Mouse (Mus musculus): Measurements from ENCODE around the gene Pmp22. TPM values are rescaled to one million over a fixed set of nuclear protein-coding genes. Genes with fewer than 3 reads are reported as not detected.

Gene Pmp22
- polyA plus RNA-seq, 1 experiment from 2014 or later = 19.0 TPM

DNA sequence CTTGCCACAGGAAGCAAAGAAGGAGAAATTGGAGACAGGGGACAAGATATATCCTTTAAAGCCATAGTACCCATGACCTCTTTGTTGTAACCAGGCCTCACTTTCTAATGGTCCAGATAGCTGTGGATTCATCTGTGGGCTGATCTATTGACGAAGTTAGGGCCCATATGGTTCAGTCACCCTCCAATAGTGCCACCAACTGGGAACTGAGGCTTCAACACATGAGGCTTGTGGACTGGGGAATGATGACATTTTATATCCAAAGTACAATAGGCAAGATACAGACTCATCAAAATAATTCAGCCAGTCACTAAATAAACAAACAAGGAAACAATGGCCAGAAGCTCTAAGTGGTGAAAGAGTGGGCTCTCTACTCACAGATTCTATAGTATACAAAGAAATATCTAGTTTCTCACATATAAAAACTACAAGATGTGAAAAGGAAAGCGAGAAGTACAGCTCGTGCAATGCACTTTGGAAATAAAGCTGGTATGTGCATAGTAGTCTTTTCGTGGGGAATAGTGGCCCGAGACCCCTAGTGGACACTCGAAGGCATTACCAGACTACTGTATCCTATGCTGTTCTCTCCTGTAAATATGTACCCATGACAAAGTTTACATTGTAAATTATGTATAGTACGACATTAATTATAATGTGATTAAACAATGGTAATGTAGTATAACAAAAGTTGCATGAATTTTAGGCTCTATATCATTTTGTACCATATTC, 36.1 kb downstream of the Pmp22 start:
- H3K27ac ChIP-seq = no peak overlapping the region
- ATAC-seq = no peak
- H3K4me3 ChIP-seq (replicated peaks) = no peak overlapping the region
- no peaks in the 10 kb centered on the region for H3K36me3 ChIP-seq
- no peak overlapping the region for H3K9ac ChIP-seq (replicated peaks)
- no peaks in the 10 kb centered on the region for H3K27me3 ChIP-seq
- no peaks in the 10 kb centered on the region for H3K9me3 ChIP-seq
- H3K4me1 ChIP-seq (replicated peaks) = no peaks in the 10 kb centered on the region
- WGBS = 53% methylated on average over 7 of the region's 7 CpGs
- H3K4me2 ChIP-seq (replicated peaks) = no peak overlapping the region

- no peak overlapping the region for H3K9ac ChIP-seq (replicated peaks)
- ATAC-seq = no peak
- H3K4me2 ChIP-seq (replicated peaks) = no peak overlapping the region
- no peak overlapping the region for H3K27ac ChIP-seq
- no peaks in the 10 kb centered on the region for H3K36me3 ChIP-seq
- no peaks in the 10 kb centered on the region for H3K9me3 ChIP-seq
- 86% methylated on average over 4 of the region's 4 CpGs for WGBS
- no peaks in the 10 kb centered on the region for H3K27me3 ChIP-seq
- no peak overlapping the region for H3K4me3 ChIP-seq (replicated peaks)
- no peaks in the 10 kb centered on the region for H3K4me1 ChIP-seq (replicated peaks)
These were observed 39.0 kb downstream of the Pmp22 start for GRCm38 (mm10) chr11:63167826-63168225.

GRCm38 (mm10) chr11:63168551-63169258, 39.9 kb downstream of the Pmp22 start:
- H3K36me3 ChIP-seq = no peaks in the 10 kb centered on the region
- H3K9ac ChIP-seq (replicated peaks) = no peak overlapping the region
- no peak overlapping the region for H3K27ac ChIP-seq
- no peak for ATAC-seq
- H3K4me3 ChIP-seq (replicated peaks) = no peak overlapping the region
- no peak overlapping the region for H3K4me2 ChIP-seq (replicated peaks)
- WGBS = 59% methylated on average over 9 of the region's 9 CpGs
- no peaks in the 10 kb centered on the region for H3K9me3 ChIP-seq
- H3K27me3 ChIP-seq = no peaks in the 10 kb centered on the region; the same call in 1 of the 2 replicates
- no peaks in the 10 kb centered on the region for H3K4me1 ChIP-seq (replicated peaks)

DNA sequence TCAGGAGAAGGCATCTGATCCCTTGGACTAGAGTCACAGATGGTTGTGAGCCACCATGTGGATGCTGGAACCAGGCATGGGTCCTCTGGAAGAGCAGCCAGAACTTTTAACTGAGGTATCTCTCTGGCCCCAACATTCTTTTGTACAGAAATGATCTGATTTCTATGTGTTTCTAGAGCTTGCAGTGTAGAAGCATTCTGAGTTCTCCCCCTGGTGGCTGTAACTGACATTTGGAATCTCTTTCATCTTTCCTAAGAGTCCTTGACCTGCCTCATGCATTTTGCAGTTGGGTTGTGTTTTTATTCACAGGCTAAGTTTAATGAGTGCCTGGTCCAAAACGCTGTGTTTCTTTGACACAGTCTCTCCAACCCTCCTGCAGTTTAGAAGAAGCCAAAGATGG, 43.2 kb downstream of the Pmp22 start:
- Histone ChIP-seq H3K27ac (no peak overlapping the region), H3K4me3 (replicated peaks) (no peak overlapping the region), H3K9me3 (no peaks in the 10 kb centered on the region), H3K4me1 (replicated peaks) (no peaks in the 10 kb centered on the region), H3K27me3 (peaks cover 3% of the 10 kb centered on the region; the same call in 1 of the 2 replicates), H3K36me3 (no peaks in the 10 kb centered on the region), H3K4me2 (replicated peaks) (no peak overlapping the region), H3K9ac (replicated peaks) (no peak overlapping the region)
- 27% methylated on average over 1 of the region's 1 CpGs for WGBS
- ATAC-seq = no peak

- WGBS = 88% methylated on average over 5 of the region's 5 CpGs
- Histone ChIP-seq H3K27ac (no peak overlapping the region), H3K9ac (replicated peaks) (no peak overlapping the region), H3K36me3 (no peaks in the 10 kb centered on the region), H3K9me3 (no peaks in the 10 kb centered on the region), H3K4me2 (replicated peaks) (no peak overlapping the region), H3K4me3 (replicated peaks) (no peak overlapping the region), H3K4me1 (replicated peaks) (no peaks in the 10 kb centered on the region), H3K27me3 (peaks cover 5% of the 10 kb centered on the region; the same call in 1 of the 2 replicates)
- no peak for ATAC-seq
These were observed 44.8 kb downstream of the Pmp22 start for GRCm38 (mm10) chr11:63173604-63174003.

GRCm38 (mm10) chr11:63175302-63175701, 46.5 kb downstream of the Pmp22 start:
- Histone ChIP-seq H3K9ac (replicated peaks) (no peak overlapping the region), H3K27me3 (peaks cover 5% of the 10 kb centered on the region; the same call in 1 of the 2 replicates)
- 50% methylated on average over 3 of the region's 3 CpGs for WGBS

GRCm38 (mm10) chr11:63176416-63176815, 47.6 kb downstream of the Pmp22 start:
- ATAC-seq = no peak
- Histone ChIP-seq H3K27me3 (peaks cover 5% of the 10 kb centered on the region; the same call in 1 of the 2 replicates), H3K4me1 (replicated peaks) (peaks cover 11% of the 10 kb centered on the region), H3K4me3 (replicated peaks) (no peak overlapping the region), H3K9me3 (no peaks in the 10 kb centered on the region), H3K27ac (no peak overlapping the region), H3K36me3 (no peaks in the 10 kb centered on the region), H3K4me2 (replicated peaks) (no peak overlapping the region), H3K9ac (replicated peaks) (no peak overlapping the region)
- WGBS = 65% methylated on average over 7 of the region's 7 CpGs

More at GRCm38 (mm10) chr11:63175302-63175701, 46.5 kb downstream of the Pmp22 start:
- Histone ChIP-seq H3K27ac (no peak overlapping the region), H3K9me3 (no peaks in the 10 kb centered on the region), H3K36me3 (no peaks in the 10 kb centered on the region), H3K4me3 (replicated peaks) (no peak overlapping the region), H3K4me2 (replicated peaks) (no peak overlapping the region), H3K4me1 (replicated peaks) (peaks cover under 1% of the 10 kb centered on the region)
- no peak for ATAC-seq

GRCm38 (mm10) chr11:63180262-63181101, 51.7 kb downstream of the Pmp22 start:
- H3K4me2 ChIP-seq (replicated peaks) = no peak overlapping the region
- H3K27ac ChIP-seq = 0 out of 2 replicates have a peak overlapping the region, but pooled peaks have one; percentile 4
- no peaks in the 10 kb centered on the region for H3K9me3 ChIP-seq
- ATAC-seq = peak; percentile 91
- H3K27me3 ChIP-seq = 0 out of 2 replicates have a peak, but pooled peaks cover 5% of the 10 kb centered on the region
- peaks cover 18% of the 10 kb centered on the region for H3K4me1 ChIP-seq (replicated peaks)
- 18% methylated on average over 7 of the region's 7 CpGs for WGBS
- H3K4me3 ChIP-seq (replicated peaks) = no peak overlapping the region
- no peaks in the 10 kb centered on the region for H3K36me3 ChIP-seq
- no peak overlapping the region for H3K9ac ChIP-seq (replicated peaks)

DNA sequence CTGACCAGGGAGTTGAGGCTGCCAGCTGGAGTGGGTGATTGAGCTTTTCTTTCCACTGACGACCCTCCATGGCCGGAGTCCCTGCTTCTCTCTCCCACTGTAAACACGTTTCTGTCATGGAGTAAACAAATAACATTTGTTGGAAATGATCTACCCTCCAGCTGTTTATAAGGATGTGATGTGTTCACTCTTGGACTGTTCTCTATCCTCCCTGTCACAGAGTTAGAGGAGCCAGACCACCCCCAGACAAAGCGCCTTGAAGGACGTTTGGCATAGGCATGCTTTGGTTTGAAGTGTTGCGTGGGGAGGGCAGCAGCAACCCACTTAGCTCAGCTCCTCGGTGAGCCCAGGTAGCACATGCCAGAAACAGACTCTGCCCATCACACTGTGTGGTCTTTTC, 60.0 kb downstream of the Pmp22 start:
- H3K9me3 ChIP-seq = no peaks in the 10 kb centered on the region
- H3K27me3 ChIP-seq = no peaks in the 10 kb centered on the region
- 90% methylated on average over 7 of the region's 7 CpGs for WGBS
- no peak overlapping the region for H3K4me2 ChIP-seq (replicated peaks)
- H3K4me3 ChIP-seq (replicated peaks) = no peak overlapping the region
- no peak for ATAC-seq
- H3K27ac ChIP-seq = no peak overlapping the region
- H3K9ac ChIP-seq (replicated peaks) = no peak overlapping the region
- H3K4me1 ChIP-seq (replicated peaks) = no peaks in the 10 kb centered on the region
- H3K36me3 ChIP-seq = no peaks in the 10 kb centered on the region

GRCm38 (mm10) chr11:63198070-63198469, 69.3 kb downstream of the Pmp22 start:
- WGBS = 19% methylated on average over 4 of the region's 4 CpGs
- no peak overlapping the region for H3K4me3 ChIP-seq (replicated peaks)

GRCm38 (mm10) chr11:63201989-63202535, 73.3 kb downstream of the Pmp22 start:
- Histone ChIP-seq H3K9ac (replicated peaks) (no peak overlapping the region), H3K36me3 (no peaks in the 10 kb centered on the region), H3K27me3 (no peaks in the 10 kb centered on the region), H3K9me3 (0 out of 2 replicates have a peak, but pooled peaks cover 12% of the 10 kb centered on the region), H3K4me3 (replicated peaks) (no peak overlapping the region), H3K4me1 (replicated peaks) (no peaks in the 10 kb centered on the region), H3K27ac (no peak overlapping the region), H3K4me2 (replicated peaks) (no peak overlapping the region)
- ATAC-seq = no peak
- 72% methylated on average over 3 of the region's 3 CpGs for WGBS

More at GRCm38 (mm10) chr11:63198070-63198469, 69.3 kb downstream of the Pmp22 start:
- ATAC-seq = no peak
- Histone ChIP-seq H3K4me2 (replicated peaks) (no peak overlapping the region), H3K9me3 (0 out of 2 replicates have a peak, but pooled peaks cover 12% of the 10 kb centered on the region), H3K36me3 (no peaks in the 10 kb centered on the region), H3K4me1 (replicated peaks) (no peaks in the 10 kb centered on the region), H3K27ac (no peak overlapping the region), H3K27me3 (no peaks in the 10 kb centered on the region), H3K9ac (replicated peaks) (no peak overlapping the region)
